Mouse (Mus musculus) erythroblast, embryonic 14.5 days (primary cell): ENCODE results near the gene Bhmt2. TPM values are rescaled to one million over a fixed set of nuclear protein-coding genes. Genes with fewer than 3 reads are reported as not detected.

ENCODE experiments used
- H3K27me3 ChIP-seq: 2 replicates; pipeline ENCODE4 v1.6.1; 2012; ENCODE audit warnings: inconsistent platforms; ENCODE audit not compliant: control insufficient read depth
- H3K36me3 ChIP-seq: 2 replicates; pipeline ENCODE4 v1.6.1; 2012; ENCODE audit warnings: mild to moderate bottlenecking, inconsistent platforms; ENCODE audit not compliant: control insufficient read depth
- H3K4me1 ChIP-seq: 2 replicates; pipeline ENCODE4 v1.6.1; 2012; ENCODE audit warnings: inconsistent platforms; ENCODE audit not compliant: control insufficient read depth
- H3K4me3 ChIP-seq: replicated peaks from 2 replicates; pipeline ENCODE3; 2012; ENCODE audit warnings: moderate library complexity, mild to moderate bottlenecking, inconsistent platforms
- H3K9me3 ChIP-seq: 2 replicates; pipeline ENCODE4 v1.6.1; 2012; ENCODE audit warnings: low read length, inconsistent platforms, mixed read lengths; ENCODE audit not compliant: control insufficient read depth
- GATA1 ChIP-seq: IDR thresholded peaks from 2 replicates; pipeline ENCODE4 v1.6.1; 2012; ENCODE audit warnings: low read length, inconsistent platforms, mixed read lengths
- TAL1 ChIP-seq: IDR thresholded peaks from 3 replicates; pipeline ENCODE4 v1.6.1; 2012; ENCODE audit warnings: low read length, inconsistent platforms, mixed read lengths
- polyA plus RNA-seq: library from polyadenylated mRNA; stranded (reverse); fragments of >175 nt; gene quantifications from 2 replicates; pipeline ENCODE4 v1.2.3, GENCODE M21; 2012

The Bhmt2 gene
- polyA plus RNA-seq, 1 experiment, result 0.02 TPM

- no peaks in the 10 kb centered on the region for H3K27me3 ChIP-seq
- no peak for TF ChIP-seq GATA1
- TF ChIP-seq TAL1, result no peak
Measured at GRCm38 (mm10) chr13:93628861-93629260, 45.2 kb downstream of the Bhmt2 start.

GRCm38 (mm10) chr13:93614361-93614948 lies 59.6 kb downstream of the Bhmt2 start:
- Histone ChIP-seq H3K4me3 (no peak overlapping the region), H3K4me1 (no peaks in the 10 kb centered on the region), H3K9me3 (no peaks in the 10 kb centered on the region), H3K27me3 (no peaks in the 10 kb centered on the region), H3K36me3 (no peaks in the 10 kb centered on the region; the same call in 1 of the 2 replicates)
- no peak for TF ChIP-seq GATA1
- TF ChIP-seq TAL1, result no peak

More at GRCm38 (mm10) chr13:93628861-93629260, 45.2 kb downstream of the Bhmt2 start:
- Histone ChIP-seq H3K9me3 (no peaks in the 10 kb centered on the region), H3K4me3 (no peak overlapping the region), H3K36me3 (no peaks in the 10 kb centered on the region; the same call in 1 of the 2 replicates), H3K4me1 (no peaks in the 10 kb centered on the region)

- Histone ChIP-seq H3K27me3 (no peaks in the 10 kb centered on the region), H3K36me3 (no peaks in the 10 kb centered on the region; the same call in 1 of the 2 replicates), H3K4me1 (no peaks in the 10 kb centered on the region), H3K9me3 (no peaks in the 10 kb centered on the region), H3K4me3 (no peak overlapping the region)
- no peak for TF ChIP-seq TAL1
- no peak for TF ChIP-seq GATA1
Measured at GRCm38 (mm10) chr13:93613771-93614170, 60.3 kb downstream of the Bhmt2 start.

- no peaks in the 10 kb centered on the region for H3K4me1 ChIP-seq
Measured at GRCm38 (mm10) chr13:93612660-93613607, 61.2 kb downstream of the Bhmt2 start.

GRCm38 (mm10) chr13:93608476-93608875 lies 65.6 kb downstream of the Bhmt2 start:
- TF ChIP-seq TAL1 (no peak), GATA1 (no peak)
- Histone ChIP-seq H3K9me3 (no peaks in the 10 kb centered on the region), H3K4me3 (no peak overlapping the region), H3K27me3 (no peaks in the 10 kb centered on the region), H3K36me3 (no peaks in the 10 kb centered on the region), H3K4me1 (no peaks in the 10 kb centered on the region)

More at GRCm38 (mm10) chr13:93612660-93613607, 61.2 kb downstream of the Bhmt2 start:
- Histone ChIP-seq H3K27me3 (no peaks in the 10 kb centered on the region), H3K9me3 (no peaks in the 10 kb centered on the region), H3K36me3 (no peaks in the 10 kb centered on the region), H3K4me3 (no peak overlapping the region)
- TF ChIP-seq GATA1, result no peak
- no peak for TF ChIP-seq TAL1

- Histone ChIP-seq H3K27me3 (no peaks in the 10 kb centered on the region), H3K9me3 (no peaks in the 10 kb centered on the region), H3K4me3 (no peak overlapping the region), H3K36me3 (no peaks in the 10 kb centered on the region), H3K4me1 (no peaks in the 10 kb centered on the region)
- no peak for TF ChIP-seq TAL1
- no peak for TF ChIP-seq GATA1
Measured at GRCm38 (mm10) chr13:93607701-93608100, 66.4 kb downstream of the Bhmt2 start.

- no peaks in the 10 kb centered on the region for H3K4me1 ChIP-seq
Measured at GRCm38 (mm10) chr13:93606868-93607578, 67.1 kb downstream of the Bhmt2 start.

More at GRCm38 (mm10) chr13:93606868-93607578, 67.1 kb downstream of the Bhmt2 start:
- Histone ChIP-seq H3K36me3 (no peaks in the 10 kb centered on the region), H3K9me3 (no peaks in the 10 kb centered on the region), H3K4me3 (no peak overlapping the region), H3K27me3 (no peaks in the 10 kb centered on the region)
- TF ChIP-seq TAL1, result no peak
- TF ChIP-seq GATA1, result no peak

Other genes starting within 250 kb of the Bhmt2 start
- 0.64 and 0.94 TPM in 2 replicates for gene Jmy, start 174.5 kb downstream of the Bhmt2 start, polyA plus RNA-seq
- gene Bhmt, start 36.3 kb downstream of the Bhmt2 start, polyA plus RNA-seq, result 0.01 TPM in 1 of 2 replicates, not detected in the other
- 0.04 TPM in 1 of 2 replicates, not detected in the other for gene Dmgdh, start 131 bp upstream of the Bhmt2 start, polyA plus RNA-seq
- gene Arsb, start 97.3 kb upstream of the Bhmt2 start, polyA plus RNA-seq, result 0.05 and 0.06 TPM in 2 replicates